Mouse (Mus musculus) megakaryocyte, adult 5-6 weeks (primary cell): ENCODE measurements around the gene Scn3a. TPM values are rescaled to one million over a fixed set of nuclear protein-coding genes. Genes with fewer than 3 reads are reported as not detected.

Experiments
- ATAC-seq: 2 replicates; pipeline ENCODE4 v1.8.0; 2016; ENCODE audit warnings: mild to moderate bottlenecking, inconsistent platforms; ENCODE audit not compliant: poor library complexity, severe bottlenecking
- total RNA-seq, 2 experiments: library from RNA; stranded (forward) in 1 of 2; stranded (reverse) in 1 of 2; fragments of 153-499, 151-499 nt in 1 of 2; fragments of 221-1000, 200-1000 nt in 1 of 2; gene quantifications; 2 replicates each; pipeline versions ENCODE4 v1.2.3 to v1.2.4; 2015 to 2017

The Scn3a gene
- total RNA-seq, 2 experiments from 2014 or later = not detected

DNA sequence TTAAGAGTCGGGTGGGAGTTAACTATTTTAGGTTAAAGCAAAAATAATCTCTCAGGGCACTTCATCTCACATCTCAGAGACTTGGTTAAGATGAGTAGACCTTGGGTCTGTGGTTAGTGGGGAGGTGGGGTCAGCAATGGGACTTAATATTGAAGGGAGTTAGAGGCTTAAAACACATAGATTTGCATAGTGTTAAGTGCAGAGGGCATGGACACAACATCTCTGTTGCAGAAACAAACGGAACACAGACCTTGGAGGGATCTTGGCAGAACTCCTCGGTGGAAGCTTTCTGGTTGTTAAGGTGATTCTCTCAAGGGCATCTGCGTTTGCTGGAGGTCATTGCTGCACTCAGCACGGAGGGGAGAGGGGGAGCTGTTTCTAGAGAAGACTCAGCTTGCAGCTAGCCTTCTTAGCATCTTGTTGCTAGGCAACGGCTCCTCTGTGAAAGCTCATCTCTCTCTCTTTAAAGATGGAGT is 152.6 kb downstream of the Scn3a start:
- ATAC-seq = no peak

DNA sequence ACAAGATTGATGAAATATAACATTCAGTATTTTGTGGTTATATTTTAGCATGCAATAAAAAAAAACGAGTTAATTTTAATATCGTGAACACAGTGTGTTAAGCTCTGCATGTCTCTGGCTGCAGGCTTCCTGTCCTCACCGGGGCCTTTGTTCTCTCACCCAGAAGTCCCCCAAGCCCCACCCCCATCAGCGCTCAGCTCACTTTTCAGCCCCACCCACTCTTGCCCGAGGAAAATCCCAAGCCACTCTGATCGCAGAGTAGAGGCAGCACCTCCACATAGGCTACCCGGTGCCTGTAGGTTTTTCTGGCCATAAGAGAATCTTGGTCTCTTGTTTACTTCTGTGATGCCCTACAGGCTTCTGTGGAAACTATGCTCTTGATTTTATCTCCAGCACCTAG is 153.2 kb downstream of the Scn3a start:
- peak; percentile 52 for ATAC-seq

DNA sequence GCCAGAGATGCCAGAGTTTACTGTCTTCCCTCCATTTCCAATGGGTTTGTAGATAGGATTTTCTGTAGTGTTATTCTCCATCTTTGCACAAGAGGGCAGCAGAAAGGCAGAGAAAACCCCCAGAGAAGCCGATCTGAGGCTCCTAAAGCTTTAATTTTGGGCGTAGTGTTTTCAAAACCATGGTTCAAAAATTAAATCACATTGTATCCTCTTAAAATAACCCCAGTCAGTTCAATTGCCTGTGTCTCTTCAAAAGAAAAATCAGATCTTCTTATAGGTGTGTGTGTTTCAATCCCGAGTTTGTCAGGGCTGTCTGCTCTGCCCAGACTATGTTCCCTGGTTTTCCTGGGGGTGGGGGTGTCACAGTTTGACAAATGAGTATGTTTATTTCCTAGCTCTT is 153.7 kb downstream of the Scn3a start:
- ATAC-seq = peak; percentile 75

Other genes starting within 250 kb of the Scn3a start
- not detected in 2 replicates for gene Slc38a11, start 203.6 kb downstream of the Scn3a start, total RNA-seq (2015)
- gene Slc38a11, start 203.6 kb downstream of the Scn3a start, total RNA-seq (2017) = not detected in 2 replicates
- not detected in 2 replicates for gene Scn2a, start 53.1 kb upstream of the Scn3a start, total RNA-seq (2015)
- gene Scn2a, start 53.1 kb upstream of the Scn3a start, total RNA-seq (2017) = not detected in 2 replicates